Mouse (Mus musculus): ENCODE data around the gene Slc30a5.

- no peak for TF ChIP-seq MAFK (IDR thresholded peaks at IDR 0.05; ENCODE audit: insufficient read depth, low read depth, low read length)
- no peak for TF ChIP-seq CHD2 (IDR thresholded peaks at IDR 0.05; ENCODE audit: low read depth, low read length)
- TF ChIP-seq ZNF384 (IDR thresholded peaks at IDR 0.05; ENCODE audit: low read depth, low read length) = no peak
- TF ChIP-seq HCFC1 (IDR thresholded peaks at IDR 0.05; ENCODE audit: borderline replicate concordance, insufficient read depth, low read length) = no peak
- no peak for TF ChIP-seq ZC3H11A (IDR thresholded peaks at IDR 0.05; ENCODE audit: borderline replicate concordance, low read depth, low read length)
These were observed 1.0 kb downstream of the Slc30a5 start for GRCm38 (mm10) chr13:100832188-100832587.
